Mouse (Mus musculus): ENCODE data around the gene Vcp. TPM values are rescaled to one million over a fixed set of nuclear protein-coding genes. Genes with fewer than 3 reads are reported as not detected.

Vcp gene
- polyA plus RNA-seq, 1 experiment = 319 TPM

DNA sequence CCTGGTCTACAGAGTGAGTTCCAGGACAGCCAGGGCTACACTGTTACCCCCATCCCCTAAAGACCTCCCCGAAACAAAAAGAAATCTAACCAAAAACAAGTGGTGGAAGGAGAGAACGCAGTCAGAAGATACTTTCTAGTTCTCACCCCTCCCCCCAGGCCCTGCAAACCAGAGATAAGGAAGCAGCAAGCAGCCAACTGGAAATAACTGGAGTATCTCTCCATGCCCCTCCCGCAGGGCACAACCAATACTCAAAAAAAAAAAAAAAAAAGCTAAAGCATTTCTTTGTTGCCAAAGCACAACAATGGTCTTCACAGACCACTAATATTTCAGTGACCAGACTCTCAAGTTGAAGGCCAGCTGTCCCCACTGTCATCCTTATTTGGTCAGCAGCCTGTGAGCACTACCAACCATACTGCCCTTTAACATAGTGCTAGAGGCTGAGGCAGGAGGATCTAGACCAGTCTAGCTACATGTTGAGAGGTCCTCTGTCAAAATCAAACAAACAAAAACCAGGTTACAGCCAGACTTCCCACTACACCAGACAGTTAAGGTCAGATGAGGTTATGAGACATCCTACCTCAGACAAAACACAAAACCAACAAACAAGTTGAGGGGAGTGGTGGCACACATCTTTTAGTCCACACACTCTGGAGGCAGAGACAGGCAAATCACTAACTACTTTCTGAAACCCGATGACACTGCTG, 37.7 kb upstream of the Vcp start:
- H3K79me2 ChIP-seq (ENCODE audit: control insufficient read depth, insufficient read depth) = no peaks in the 10 kb centered on the region
- H3K4me3 ChIP-seq (ENCODE audit: insufficient read depth, poor library complexity, severe bottlenecking) = no peak overlapping the region
- H3K36me3 ChIP-seq (ENCODE audit: control insufficient read depth, insufficient read depth) = no peaks in the 10 kb centered on the region
- no peak for TF ChIP-seq CEBPB (IDR thresholded peaks at IDR 0.05; ENCODE audit: low read depth)
- TF ChIP-seq FOSL1 (IDR thresholded peaks at IDR 0.05; ENCODE audit: insufficient read depth, low read length, poor library complexity, severe bottlenecking) = no peak
- no peak for TF ChIP-seq MYOG (IDR thresholded peaks at IDR 0.05; ENCODE audit: control insufficient read depth, extremely low read depth, insufficient read length)
- TF ChIP-seq MAX (IDR thresholded peaks at IDR 0.05) = no peak
- no peak for TF ChIP-seq CTCF (IDR thresholded peaks at IDR 0.05; ENCODE audit: control insufficient read depth, insufficient read depth, insufficient read length)
- no peak for TF ChIP-seq MYOD1 (IDR thresholded peaks at IDR 0.05; ENCODE audit: control insufficient read depth, insufficient read length, low read depth)
- no peak for TF ChIP-seq USF1 (IDR thresholded peaks at IDR 0.05; ENCODE audit: low read depth)
- H3K27me3 ChIP-seq (ENCODE audit: control insufficient read depth, insufficient read depth, insufficient read length) = no peaks in the 10 kb centered on the region
- H3ac ChIP-seq (ENCODE audit: control insufficient read depth, insufficient read length, low read depth) = no peak overlapping the region
- H3K79me3 ChIP-seq (ENCODE audit: low read depth) = no peaks in the 10 kb centered on the region

DNA sequence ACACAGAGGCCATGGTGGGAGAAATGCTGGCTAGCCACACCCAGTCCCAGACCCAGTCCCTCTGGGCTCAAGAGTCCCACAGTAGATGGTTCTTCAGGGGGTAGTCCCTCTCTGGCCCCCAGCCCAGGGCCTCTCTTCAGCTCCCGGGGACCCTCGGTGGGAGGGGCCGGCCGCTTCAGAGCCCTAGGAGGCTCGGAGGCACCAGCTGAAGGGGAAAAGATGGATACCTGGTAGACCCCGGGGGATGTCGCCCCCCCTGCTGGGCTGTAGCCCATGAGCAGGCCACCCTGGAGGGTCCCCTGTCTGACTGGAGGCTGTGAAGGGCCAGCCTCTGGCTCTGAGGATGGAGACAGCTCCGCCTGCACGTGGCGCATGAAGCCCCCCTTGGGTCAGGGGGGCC, 36.0 kb upstream of the Vcp start:
- Histone ChIP-seq H3K36me3 (ENCODE audit: control insufficient read depth, insufficient read depth) (no peaks in the 10 kb centered on the region), H3K79me2 (ENCODE audit: control insufficient read depth, insufficient read depth) (no peaks in the 10 kb centered on the region), H3K79me3 (ENCODE audit: low read depth) (no peaks in the 10 kb centered on the region), H3K4me3 (ENCODE audit: insufficient read depth, poor library complexity, severe bottlenecking) (no peak overlapping the region), H3K27me3 (ENCODE audit: control insufficient read depth, insufficient read depth, insufficient read length) (no peaks in the 10 kb centered on the region), H3ac (ENCODE audit: control insufficient read depth, insufficient read length, low read depth) (no peak overlapping the region)
- TF ChIP-seq MYOD1 (IDR thresholded peaks at IDR 0.05; ENCODE audit: control insufficient read depth, insufficient read length, low read depth) (no peak), CTCF (IDR thresholded peaks at IDR 0.05; ENCODE audit: control insufficient read depth, insufficient read depth, insufficient read length) (no peak), CEBPB (IDR thresholded peaks at IDR 0.05; ENCODE audit: low read depth) (no peak), MYOG (IDR thresholded peaks at IDR 0.05; ENCODE audit: control insufficient read depth, extremely low read depth, insufficient read length) (no peak), USF1 (IDR thresholded peaks at IDR 0.05; ENCODE audit: low read depth) (no peak), MAX (IDR thresholded peaks at IDR 0.05) (no peak), FOSL1 (IDR thresholded peaks at IDR 0.05; ENCODE audit: insufficient read depth, low read length, poor library complexity, severe bottlenecking) (no peak)

DNA sequence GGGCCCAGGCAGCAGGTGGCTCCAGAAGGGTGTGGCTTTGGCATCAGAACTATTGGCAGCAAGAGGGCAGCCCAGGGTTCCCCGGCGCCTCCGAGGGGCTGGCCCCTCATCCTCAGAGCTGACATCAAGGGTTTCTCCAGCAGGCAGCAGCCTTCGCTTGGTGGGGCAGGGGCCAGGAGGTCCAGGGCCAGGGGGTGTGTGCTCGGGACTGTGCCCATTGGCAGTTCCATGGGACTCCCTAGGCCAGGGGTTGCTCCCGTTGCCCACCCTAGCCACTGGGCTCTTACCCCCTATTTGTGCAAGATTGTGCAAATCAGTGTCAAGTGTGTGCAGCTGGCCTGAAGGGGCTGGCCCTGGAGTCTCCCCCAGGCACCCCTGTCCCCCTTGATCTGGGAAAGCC, 35.5 kb upstream of the Vcp start:
- Histone ChIP-seq H3K36me3 (ENCODE audit: control insufficient read depth, insufficient read depth) (no peaks in the 10 kb centered on the region), H3K4me3 (ENCODE audit: insufficient read depth, poor library complexity, severe bottlenecking) (no peak overlapping the region), H3K27me3 (ENCODE audit: control insufficient read depth, insufficient read depth, insufficient read length) (no peaks in the 10 kb centered on the region), H3K79me3 (ENCODE audit: low read depth) (no peaks in the 10 kb centered on the region), H3ac (ENCODE audit: control insufficient read depth, insufficient read length, low read depth) (no peak overlapping the region), H3K79me2 (ENCODE audit: control insufficient read depth, insufficient read depth) (peaks cover 4% of the 10 kb centered on the region)
- TF ChIP-seq CEBPB (IDR thresholded peaks at IDR 0.05; ENCODE audit: low read depth) (no peak), USF1 (IDR thresholded peaks at IDR 0.05; ENCODE audit: low read depth) (no peak), FOSL1 (IDR thresholded peaks at IDR 0.05; ENCODE audit: insufficient read depth, low read length, poor library complexity, severe bottlenecking) (no peak), CTCF (IDR thresholded peaks at IDR 0.05; ENCODE audit: control insufficient read depth, insufficient read depth, insufficient read length) (no peak), MAX (IDR thresholded peaks at IDR 0.05) (no peak)

DNA sequence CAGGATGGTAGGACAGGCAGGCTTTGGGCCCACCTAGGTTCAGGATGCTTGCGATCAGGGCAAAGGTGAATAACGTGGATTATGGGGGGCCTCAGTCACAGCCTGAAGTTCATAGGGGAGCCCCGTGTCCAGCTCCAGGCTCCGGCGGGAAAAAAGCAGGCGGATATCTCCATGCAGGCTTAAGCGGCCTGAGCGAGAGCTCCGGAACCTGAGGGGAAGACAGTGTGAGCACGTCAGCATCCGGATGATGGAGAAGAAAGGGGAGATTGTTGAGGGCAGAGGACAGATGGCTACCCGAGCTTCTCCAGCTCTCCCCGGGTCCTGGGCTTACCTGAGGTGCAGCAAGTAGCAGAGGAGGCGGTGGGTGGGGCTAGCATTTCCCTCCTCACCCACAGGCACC, 33.2 kb upstream of the Vcp start:
- H3K79me3 ChIP-seq (ENCODE audit: low read depth) = no peaks in the 10 kb centered on the region
- peaks cover 11% of the 10 kb centered on the region for H3K36me3 ChIP-seq (ENCODE audit: control insufficient read depth, insufficient read depth)
- peaks cover 18% of the 10 kb centered on the region for H3K79me2 ChIP-seq (ENCODE audit: control insufficient read depth, insufficient read depth)
- TF ChIP-seq MYOD1 (IDR thresholded peaks at IDR 0.05; ENCODE audit: control insufficient read depth, insufficient read length, low read depth) (no peak), MYOG (IDR thresholded peaks at IDR 0.05; ENCODE audit: control insufficient read depth, extremely low read depth, insufficient read length) (no peak), USF1 (IDR thresholded peaks at IDR 0.05; ENCODE audit: low read depth) (no peak), CEBPB (IDR thresholded peaks at IDR 0.05; ENCODE audit: low read depth) (no peak), FOSL1 (IDR thresholded peaks at IDR 0.05; ENCODE audit: insufficient read depth, low read length, poor library complexity, severe bottlenecking) (no peak), MAX (IDR thresholded peaks at IDR 0.05) (no peak), CTCF (IDR thresholded peaks at IDR 0.05; ENCODE audit: control insufficient read depth, insufficient read depth, insufficient read length) (no peak)
- H3K27me3 ChIP-seq (ENCODE audit: control insufficient read depth, insufficient read depth, insufficient read length) = no peaks in the 10 kb centered on the region
- no peak overlapping the region for H3ac ChIP-seq (ENCODE audit: control insufficient read depth, insufficient read length, low read depth)
- H3K4me3 ChIP-seq (ENCODE audit: insufficient read depth, poor library complexity, severe bottlenecking) = no peak overlapping the region

DNA sequence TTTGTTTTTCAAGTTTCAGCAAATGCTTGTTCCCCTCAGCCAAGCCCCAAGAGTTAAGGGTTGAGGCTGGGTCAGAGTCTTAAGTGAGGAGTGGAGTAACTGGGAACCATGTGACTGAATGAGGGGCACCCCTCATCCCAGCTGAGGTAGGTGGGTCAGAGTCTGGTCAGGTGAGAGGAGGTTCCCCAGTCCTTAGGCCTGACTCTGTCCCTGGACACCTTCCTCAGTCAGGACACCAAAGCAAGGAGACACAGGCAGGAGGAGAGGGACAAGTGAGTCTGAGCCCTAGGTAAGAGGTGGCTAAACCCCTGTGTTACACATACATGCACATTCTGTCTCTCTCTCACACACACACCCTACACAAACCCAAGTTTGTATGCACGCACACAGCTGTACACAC, 32.2 kb upstream of the Vcp start:
- no peak for TF ChIP-seq MYOD1 (IDR thresholded peaks at IDR 0.05; ENCODE audit: control insufficient read depth, insufficient read length, low read depth)
- no peak for TF ChIP-seq FOSL1 (IDR thresholded peaks at IDR 0.05; ENCODE audit: insufficient read depth, low read length, poor library complexity, severe bottlenecking)
- no peak for TF ChIP-seq USF1 (IDR thresholded peaks at IDR 0.05; ENCODE audit: low read depth)
- no peak for TF ChIP-seq CTCF (IDR thresholded peaks at IDR 0.05; ENCODE audit: control insufficient read depth, insufficient read depth, insufficient read length)
- no peak for TF ChIP-seq MAX (IDR thresholded peaks at IDR 0.05)
- no peak overlapping the region for H3K4me3 ChIP-seq (ENCODE audit: insufficient read depth, poor library complexity, severe bottlenecking)
- no peak overlapping the region for H3ac ChIP-seq (ENCODE audit: control insufficient read depth, insufficient read length, low read depth)
- H3K36me3 ChIP-seq (ENCODE audit: control insufficient read depth, insufficient read depth) = peaks cover 21% of the 10 kb centered on the region
- no peaks in the 10 kb centered on the region for H3K79me3 ChIP-seq (ENCODE audit: low read depth)
- peaks cover 18% of the 10 kb centered on the region for H3K79me2 ChIP-seq (ENCODE audit: control insufficient read depth, insufficient read depth)
- no peaks in the 10 kb centered on the region for H3K27me3 ChIP-seq (ENCODE audit: control insufficient read depth, insufficient read depth, insufficient read length)

Measured in C2C12 (cell line).